Mouse (Mus musculus) forelimb bud, embryonic 11.5 days (tissue): Measurements from ENCODE around the gene Aqp3.
"Not testable (repeated sequence)": the region's sequence is repeated elsewhere in the genome, so short reads cannot be mapped to it uniquely, and the experiment has no call there.

Experiments
- DNase-seq: peaks from one replicate; pipeline ENCODE4 v3.0.0-alpha.2; 2012; ENCODE audit warnings: low read depth, low spot score

The Aqp3 gene

DNA sequence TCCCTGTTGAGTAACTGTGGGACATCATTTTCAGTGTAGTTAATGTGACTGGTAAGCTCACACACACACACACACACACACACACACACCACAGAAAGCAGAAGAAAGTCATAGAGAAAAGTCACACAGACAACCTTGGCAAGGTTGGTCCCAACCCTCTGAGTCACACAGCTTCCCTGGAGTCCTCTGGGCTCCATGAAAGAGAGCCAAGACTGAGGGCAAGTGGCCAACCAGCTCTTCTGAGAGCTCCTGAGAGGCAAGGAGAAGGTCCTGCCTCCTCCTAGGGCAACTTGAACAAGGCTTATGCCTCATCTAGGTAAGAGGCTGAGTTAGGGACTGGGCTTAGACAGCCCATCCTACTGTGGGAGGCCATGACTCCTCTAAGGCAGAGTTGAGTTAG lies 4.9 kb upstream of the Aqp3 start:
- no peak for DNase-seq

GRCm38 (mm10) chr4:41100986-41101385 lies 3.0 kb upstream of the Aqp3 start:
- no peak for DNase-seq

DNA sequence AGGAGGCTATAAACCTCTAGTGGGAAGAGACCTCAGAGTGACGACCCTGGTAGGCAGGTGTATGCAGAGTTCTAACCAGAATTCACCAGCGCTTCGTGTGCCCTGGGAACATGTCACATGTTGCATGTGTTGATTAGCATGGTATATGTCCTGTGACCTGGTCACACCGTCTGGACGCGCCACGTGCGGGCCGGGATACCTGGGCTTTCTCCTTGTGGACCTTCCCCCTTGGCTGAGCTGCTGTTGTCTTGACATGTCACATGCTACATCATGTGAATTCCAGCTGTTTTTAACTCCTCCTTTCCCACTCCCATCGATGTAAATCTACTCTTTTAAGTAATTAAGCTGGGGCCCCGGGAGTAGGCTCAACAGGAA lies 581 bp upstream of the Aqp3 start:
- DNase-seq: no peak

- DNase-seq: no peak
These were observed 602 bp downstream of the Aqp3 start for GRCm38 (mm10) chr4:41097381-41097780.

- DNase-seq: no peak
These were observed 1.2 kb downstream of the Aqp3 start for GRCm38 (mm10) chr4:41096794-41097193.

- DNase-seq: no peak
These were observed 1.8 kb downstream of the Aqp3 start for GRCm38 (mm10) chr4:41096169-41096568.

DNA sequence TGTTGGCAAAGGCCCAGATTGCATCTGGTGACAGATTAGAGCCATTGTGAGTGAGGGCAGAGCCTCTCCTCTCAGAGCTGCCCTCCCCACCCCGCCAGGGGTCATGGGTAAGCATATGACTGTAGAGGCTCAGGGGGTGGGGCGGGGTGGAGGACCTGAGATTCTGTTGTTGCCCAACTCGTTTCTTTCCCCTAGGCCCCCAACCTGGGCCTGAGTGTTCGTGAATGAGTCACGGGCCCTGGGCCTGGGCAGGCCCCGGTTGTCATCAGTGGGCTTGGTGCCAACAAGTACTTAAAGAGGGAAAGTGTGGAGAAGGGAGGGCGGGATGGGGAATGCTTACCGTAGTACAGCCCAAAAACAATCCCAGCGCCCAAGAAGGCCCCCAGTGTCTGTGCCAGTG lies 3.6 kb downstream of the Aqp3 start:
- no peak for DNase-seq

- DNase-seq: no peak
These were observed 5.0 kb downstream of the Aqp3 start for GRCm38 (mm10) chr4:41092958-41093357.

GRCm38 (mm10) chr4:41091391-41091790 lies 6.6 kb downstream of the Aqp3 start:
- no peak for DNase-seq

- no peak for DNase-seq
These were observed 8.3 kb downstream of the Aqp3 start for GRCm38 (mm10) chr4:41089705-41090104.

- no peak for DNase-seq
These were observed 8.8 kb downstream of the Aqp3 start for GRCm38 (mm10) chr4:41089189-41089588.

- DNase-seq: no peak
These were observed 10.3 kb downstream of the Aqp3 start for GRCm38 (mm10) chr4:41087459-41088298.

DNA sequence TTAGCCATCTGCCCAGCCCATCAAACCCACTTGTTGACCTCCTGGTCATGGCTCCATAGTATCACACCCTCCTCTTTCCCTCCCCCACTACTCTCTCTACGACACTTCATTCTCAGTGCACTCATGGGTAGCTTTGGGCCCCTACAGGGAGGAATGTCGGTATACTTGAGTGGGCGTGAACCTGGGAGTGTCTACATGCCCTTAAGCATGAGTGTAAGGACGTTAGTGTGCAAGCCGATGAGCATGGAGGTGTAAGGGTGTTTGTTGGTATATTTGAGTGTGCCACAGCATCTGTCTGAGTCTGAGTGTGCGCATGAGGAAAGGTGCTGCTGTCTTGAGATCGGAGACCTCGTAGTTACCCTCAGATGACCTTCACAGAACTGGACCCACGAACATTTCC lies 11.0 kb downstream of the Aqp3 start:
- no peak for DNase-seq

DNA sequence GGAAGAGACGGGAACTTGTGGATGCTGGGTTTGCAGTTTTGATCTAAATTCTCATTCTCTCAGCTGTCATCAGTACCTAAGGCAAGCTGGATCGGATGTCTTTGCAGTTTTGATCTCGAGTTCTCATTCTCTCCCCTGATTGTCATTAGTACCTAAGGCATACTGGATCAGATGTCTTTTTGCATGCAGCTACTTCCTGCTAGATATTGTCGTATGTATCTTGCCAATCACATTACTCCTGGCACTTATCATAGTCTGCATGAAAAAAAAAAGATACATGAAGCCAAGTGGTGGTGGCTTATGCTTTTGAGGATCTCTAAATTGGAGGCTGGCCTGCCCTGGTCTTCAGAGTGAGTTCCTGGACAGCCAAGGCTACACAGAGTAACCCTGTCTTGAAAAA lies 13.2 kb downstream of the Aqp3 start:
- DNase-seq: no peak

GRCm38 (mm10) chr4:41082803-41083202 lies 15.2 kb downstream of the Aqp3 start:
- DNase-seq: not testable (repeated sequence)

GRCm38 (mm10) chr4:41081733-41082132 lies 16.2 kb downstream of the Aqp3 start:
- DNase-seq: no peak

DNA sequence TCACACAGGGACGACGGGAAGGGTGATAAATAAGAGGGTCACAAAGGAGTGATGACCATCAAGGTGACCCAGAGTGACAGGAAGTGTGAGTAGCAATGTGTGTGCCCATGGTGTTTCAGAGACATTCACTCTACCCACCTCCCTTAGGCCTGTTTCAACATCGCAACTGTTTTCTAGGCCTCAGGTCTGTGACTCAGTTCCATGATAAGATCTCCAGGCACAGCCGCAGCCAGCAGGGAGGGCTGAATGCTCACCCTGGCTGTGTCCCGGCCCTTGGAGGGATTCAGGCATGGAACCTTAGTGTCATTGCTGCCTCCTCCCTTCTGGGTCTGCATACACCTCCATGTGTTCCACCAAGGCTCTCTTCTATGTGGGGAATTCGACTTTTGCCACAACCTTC lies 19.3 kb downstream of the Aqp3 start:
- no peak for DNase-seq

DNA sequence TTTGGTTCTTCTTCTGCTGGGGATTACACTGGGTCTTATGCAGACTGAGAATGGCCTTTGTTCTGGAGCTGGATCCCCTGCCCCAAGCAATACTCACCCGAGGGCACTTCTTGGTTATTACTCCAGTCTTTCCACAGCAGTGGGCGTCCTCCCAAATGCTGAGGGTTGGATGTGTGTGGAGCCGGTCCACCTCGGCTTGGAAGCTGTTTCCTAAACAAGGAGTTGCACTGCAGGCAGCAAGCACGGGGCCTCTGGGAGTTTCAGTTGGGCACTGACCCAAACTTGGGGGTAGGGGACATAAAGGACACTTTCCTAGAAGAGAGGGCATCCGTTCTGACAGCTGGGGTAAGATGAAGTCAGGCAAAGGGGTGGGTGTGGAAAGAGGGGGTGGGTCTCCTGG lies 23.5 kb downstream of the Aqp3 start:
- DNase-seq: no peak

DNA sequence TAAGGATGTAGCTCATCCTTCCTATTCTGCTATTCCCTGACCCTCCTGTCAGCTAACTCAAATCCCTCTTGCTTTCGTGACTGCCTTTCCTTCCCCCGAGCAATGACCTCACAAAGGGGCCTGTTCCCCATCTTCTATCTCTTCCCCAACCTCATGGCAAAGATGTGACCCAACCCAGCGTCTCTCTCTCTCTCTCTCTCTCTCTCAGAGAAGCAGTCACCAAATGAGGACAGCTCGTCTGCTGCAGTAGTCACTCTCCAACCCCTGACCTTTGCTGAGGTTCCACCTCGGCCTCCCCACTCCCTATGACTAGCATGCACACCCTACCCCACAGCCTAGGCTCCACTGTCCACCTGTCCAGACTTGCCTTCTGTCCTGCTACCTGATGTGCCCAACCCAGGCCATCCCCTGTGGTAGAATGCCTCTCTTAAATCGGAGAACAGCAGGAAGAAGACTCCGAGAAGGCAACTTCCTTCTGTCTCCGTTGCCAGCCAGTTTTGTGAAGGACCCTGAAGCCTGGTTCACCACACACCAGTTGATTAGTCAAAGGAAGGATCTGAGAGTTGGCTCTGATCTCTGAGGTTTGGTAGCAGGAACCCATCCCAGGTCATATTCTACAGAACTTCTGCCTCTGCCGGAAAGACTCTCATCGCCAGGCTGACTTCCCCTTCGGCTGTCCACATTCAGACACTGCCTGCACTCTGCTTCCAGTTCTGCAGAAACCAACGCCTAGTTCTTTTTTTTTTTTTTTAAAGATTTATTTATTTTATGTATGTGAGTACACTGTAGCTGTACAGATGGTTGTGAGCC lies 24.8 kb downstream of the Aqp3 start:
- DNase-seq: no peak

DNA sequence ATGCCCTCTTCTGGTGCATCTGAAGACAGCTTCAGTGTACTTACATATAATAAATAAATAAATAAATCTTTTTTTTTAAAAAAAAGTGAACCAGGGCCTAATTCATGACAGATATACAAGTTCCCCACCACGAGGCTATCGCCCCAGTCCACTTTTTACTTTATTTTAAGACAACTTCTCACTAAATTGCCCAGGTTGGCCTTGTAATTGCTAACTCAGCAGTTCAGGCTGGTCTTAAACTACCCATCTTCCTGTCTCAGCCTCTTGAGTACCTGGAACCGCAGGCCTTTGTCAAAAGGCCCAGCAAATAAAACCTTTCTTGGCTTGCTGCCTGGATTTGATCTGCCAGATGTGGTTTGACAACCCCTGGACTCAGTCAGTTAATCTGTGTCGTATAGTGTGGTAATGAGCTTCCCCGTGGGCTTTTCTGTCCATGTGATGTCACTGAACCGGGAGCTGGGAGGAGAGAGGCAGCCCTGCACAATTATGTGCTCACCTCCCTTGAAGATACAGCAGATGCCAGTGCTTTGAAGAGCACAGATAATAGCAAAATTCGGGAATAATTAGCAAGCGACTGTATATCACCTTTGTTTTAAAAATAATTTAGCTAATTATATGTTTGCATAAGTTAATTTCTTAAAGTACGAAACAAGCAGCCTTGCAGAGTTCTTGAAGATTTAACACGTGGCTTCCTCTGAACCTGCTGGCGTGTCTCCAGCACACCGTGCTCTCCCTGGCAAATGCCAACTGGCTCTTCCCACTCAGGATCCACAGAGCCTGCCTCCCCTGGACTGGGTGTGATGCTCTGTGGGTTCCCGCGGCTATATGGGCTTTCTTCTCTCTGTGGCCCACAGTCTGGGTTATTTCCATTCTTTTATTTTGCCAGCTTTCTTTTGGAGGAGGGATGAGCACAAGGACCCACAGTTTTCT lies 26.2 kb downstream of the Aqp3 start:
- DNase-seq: peak; percentile 41

DNA sequence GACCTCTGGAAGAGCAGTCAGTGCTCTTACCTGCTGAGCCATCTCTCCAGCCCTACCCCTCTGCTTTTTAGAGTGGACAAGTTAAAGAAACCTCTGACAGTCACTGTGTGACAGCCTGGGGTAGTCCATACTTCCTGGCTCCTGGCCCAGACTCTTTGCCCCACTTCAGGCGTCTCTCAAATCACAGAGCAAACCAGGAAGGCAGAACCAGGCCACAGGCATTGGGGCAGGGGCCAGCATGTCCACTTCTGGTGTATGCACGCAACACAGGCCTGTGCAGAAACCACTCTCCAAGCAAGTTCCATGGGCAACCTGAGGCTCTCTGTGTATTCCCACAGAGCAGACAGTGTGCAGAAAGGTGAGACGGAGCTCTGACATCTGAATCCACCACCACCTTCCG lies 32.8 kb downstream of the Aqp3 start:
- no peak for DNase-seq
